Mouse (Mus musculus) lung, embryonic 15.5 days (tissue): ENCODE measurements around the gene Slc10a6. TPM values are rescaled to one million over a fixed set of nuclear protein-coding genes. Genes with fewer than 3 reads are reported as not detected.

Experiments
- ATAC-seq: fragments of 200-750 bp; cut with Nextera tagmentation; 2 replicates; pipeline ENCODE4 v1.8.0; 2017; ENCODE audit warnings: moderate number of reproducible peaks, borderline replicate concordance; ENCODE audit not compliant: low FRiP score, low TSS enrichment; ENCODE audit errors: extremely low read depth
- H3K27ac ChIP-seq: fragments of 300-500 bp; sonication (generic); 2 replicates; pipeline ENCODE4 v1.5.1; 2015; ENCODE audit warnings: moderate library complexity, mild to moderate bottlenecking, inconsistent platforms
- H3K27me3 ChIP-seq: fragments of 300-500 bp; sonication (generic); 2 replicates; pipeline ENCODE4 v1.6.1; 2015; ENCODE audit warnings: inconsistent platforms
- H3K36me3 ChIP-seq: fragments of 300-500 bp; sonication (generic); 2 replicates; pipeline ENCODE4 v1.6.1; 2015; ENCODE audit warnings: inconsistent platforms
- H3K4me1 ChIP-seq: fragments of 300-500 bp; sonication (generic); 2 replicates; pipeline ENCODE4 v1.6.1; 2015; ENCODE audit warnings: inconsistent platforms
- H3K4me2 ChIP-seq: fragments of 300-500 bp; sonication (generic); 2 replicates; pipeline ENCODE4 v1.6.1; 2015; ENCODE audit warnings: inconsistent platforms, mild to moderate bottlenecking, moderate library complexity
- H3K4me3 ChIP-seq: fragments of 300-500 bp; sonication (generic); 2 replicates; pipeline ENCODE4 v1.5.1; 2015; ENCODE audit warnings: mild to moderate bottlenecking, inconsistent platforms
- H3K9ac ChIP-seq: fragments of 300-500 bp; sonication (generic); 2 replicates; pipeline ENCODE4 v1.6.1; 2015; ENCODE audit warnings: inconsistent platforms
- H3K9me3 ChIP-seq: fragments of 300-500 bp; sonication (generic); 2 replicates; pipeline ENCODE4 v1.6.1; 2016; ENCODE audit warnings: inconsistent platforms
- WGBS: fragments of 180-500 bp; shearing (Covaris S2); methylation state at CpG from one replicate; pipeline ENCODE4 v1.1.7; 2015; 5-methylcytosine and 5-hydroxymethylcytosine counted together
- polyA plus RNA-seq: library from polyadenylated mRNA; unstranded; fragments of >200 nt; fragmentation: Nextera tagmentation; extraction: Ambion mirVana; gene quantifications from 2 replicates; pipeline ENCODE4 v1.2.1, GENCODE M21; 2015

The Slc10a6 gene
- polyA plus RNA-seq, result 1.3 and 1.5 TPM in 2 replicates

GRCm38 (mm10) chr5:103629111-103629764 lies at the start of gene Slc10a6:
TSS of gene Slc10a6 (minus strand) at chr5:103629403.
- 46% methylated on average over 17 of the region's 17 CpGs for WGBS
- Histone ChIP-seq H3K9ac (no peak within 1 kb of the TSS), H3K36me3 (no peaks in the 10 kb centered on the region), H3K4me2 (peak within 1 kb of the TSS; percentile 21), H3K27me3 (no peaks in the 10 kb centered on the region), H3K9me3 (no peaks in the 10 kb centered on the region), H3K27ac (peak within 1 kb of the TSS; percentile 90), H3K4me3 (no peak within 1 kb of the TSS), H3K4me1 (peaks cover 21% of the 10 kb centered on the region)
- peak; percentile 94 for ATAC-seq

DNA sequence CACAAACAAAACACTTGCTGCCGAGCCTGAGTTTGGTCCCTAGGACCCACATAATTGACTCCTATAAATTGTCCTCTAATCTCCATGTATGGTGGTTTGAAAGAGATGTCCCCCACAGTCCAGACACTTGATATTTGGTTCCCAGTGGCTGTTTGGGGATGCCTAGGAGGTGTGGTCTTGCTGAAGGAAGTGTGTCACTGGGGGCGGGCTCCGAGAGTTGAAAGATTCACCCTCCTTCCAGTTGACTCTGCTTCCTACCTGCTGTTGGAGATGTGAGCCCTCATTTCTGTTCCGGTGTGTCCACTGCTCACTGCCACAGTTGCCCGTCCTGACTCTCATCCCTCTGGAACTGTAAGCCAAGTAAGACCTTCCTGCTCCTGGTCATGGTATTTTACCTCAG lies 49.8 kb upstream of the Slc10a6 start:
- Histone ChIP-seq H3K4me3 (no peak overlapping the region), H3K9me3 (no peaks in the 10 kb centered on the region), H3K4me1 (no peaks in the 10 kb centered on the region), H3K36me3 (no peaks in the 10 kb centered on the region), H3K27ac (no peak overlapping the region), H3K4me2 (no peak overlapping the region), H3K9ac (no peak overlapping the region), H3K27me3 (no peaks in the 10 kb centered on the region)
- WGBS, result 92% methylated on average over 5 of the region's 5 CpGs
- no peak for ATAC-seq

DNA sequence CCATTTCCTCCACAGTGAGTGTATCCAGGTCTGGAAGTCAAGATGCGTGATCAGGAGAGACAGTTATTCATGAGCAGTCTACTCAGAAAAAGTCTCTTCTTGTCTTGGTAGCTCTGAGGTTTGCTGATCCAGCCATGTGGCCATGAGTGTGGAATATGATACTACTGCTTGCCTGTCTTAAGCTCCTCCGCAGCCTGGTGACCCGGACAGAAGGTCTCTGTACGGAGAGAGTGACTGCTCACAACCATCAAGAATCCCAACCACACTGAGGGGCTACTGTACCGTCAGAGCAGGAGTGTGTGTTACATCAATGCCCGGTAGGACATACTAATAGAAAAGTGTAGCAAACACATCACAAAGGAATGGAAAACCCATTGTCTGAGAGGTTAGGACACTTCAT lies 48.7 kb upstream of the Slc10a6 start:
- H3K27me3 ChIP-seq, result no peaks in the 10 kb centered on the region
- 75% methylated on average over 6 of the region's 6 CpGs for WGBS
- no peaks in the 10 kb centered on the region for H3K4me1 ChIP-seq
- H3K9ac ChIP-seq, result no peak overlapping the region
- H3K27ac ChIP-seq, result no peak overlapping the region
- H3K4me2 ChIP-seq, result no peak overlapping the region
- H3K4me3 ChIP-seq, result no peak overlapping the region
- no peak for ATAC-seq
- no peaks in the 10 kb centered on the region for H3K9me3 ChIP-seq
- no peaks in the 10 kb centered on the region for H3K36me3 ChIP-seq

DNA sequence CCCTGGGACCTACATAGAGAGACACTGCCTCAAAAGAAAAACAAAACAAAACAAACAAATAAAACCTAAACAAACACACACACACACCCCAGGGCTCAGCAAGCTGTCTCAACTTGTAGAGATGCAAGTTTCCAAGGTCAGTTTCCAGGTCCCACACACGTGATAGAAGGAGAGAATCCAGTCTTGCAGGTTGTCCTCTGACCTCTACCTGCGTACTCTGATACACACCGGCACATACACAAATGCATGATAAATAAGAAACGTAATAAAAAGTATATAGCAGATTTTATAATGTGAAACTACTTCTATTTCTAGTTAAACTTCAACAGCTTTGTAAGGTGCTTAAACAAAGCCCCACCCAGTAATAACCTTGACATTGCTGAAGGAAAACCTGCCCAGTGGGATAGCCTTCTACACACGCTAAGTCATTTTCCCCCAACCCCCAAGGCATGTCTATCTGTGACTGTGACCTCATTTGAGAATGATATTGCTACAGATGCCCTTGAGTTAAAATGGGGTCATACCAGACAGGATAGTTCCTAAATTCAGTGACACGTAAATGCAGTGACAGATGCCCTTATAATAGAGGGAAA lies 47.2 kb upstream of the Slc10a6 start:
- Histone ChIP-seq H3K4me1 (no peaks in the 10 kb centered on the region), H3K27me3 (no peaks in the 10 kb centered on the region), H3K9me3 (no peaks in the 10 kb centered on the region), H3K4me3 (no peak overlapping the region), H3K4me2 (no peak overlapping the region), H3K9ac (no peak overlapping the region), H3K36me3 (no peaks in the 10 kb centered on the region), H3K27ac (no peak overlapping the region)
- ATAC-seq, result no peak
- 84% methylated on average over 6 of the region's 6 CpGs for WGBS

GRCm38 (mm10) chr5:103674482-103674881 lies 45.3 kb upstream of the Slc10a6 start:
- 55% methylated on average over 6 of the region's 6 CpGs for WGBS
- H3K27me3 ChIP-seq, result no peaks in the 10 kb centered on the region
- H3K9me3 ChIP-seq, result no peaks in the 10 kb centered on the region
- H3K9ac ChIP-seq, result no peak overlapping the region
- no peak overlapping the region for H3K27ac ChIP-seq
- H3K36me3 ChIP-seq, result no peaks in the 10 kb centered on the region
- no peak for ATAC-seq
- H3K4me2 ChIP-seq, result no peak overlapping the region
- no peaks in the 10 kb centered on the region for H3K4me1 ChIP-seq
- no peak overlapping the region for H3K4me3 ChIP-seq

GRCm38 (mm10) chr5:103673611-103674010 lies 44.4 kb upstream of the Slc10a6 start:
- H3K27me3 ChIP-seq, result no peaks in the 10 kb centered on the region
- no peaks in the 10 kb centered on the region for H3K36me3 ChIP-seq
- H3K27ac ChIP-seq, result no peak overlapping the region
- no peaks in the 10 kb centered on the region for H3K4me1 ChIP-seq
- 78% methylated on average over 4 of the region's 4 CpGs for WGBS
- H3K4me3 ChIP-seq, result no peak overlapping the region
- no peaks in the 10 kb centered on the region for H3K9me3 ChIP-seq
- H3K9ac ChIP-seq, result no peak overlapping the region
- no peak for ATAC-seq
- H3K4me2 ChIP-seq, result no peak overlapping the region

- Histone ChIP-seq H3K4me3 (no peak overlapping the region), H3K9me3 (no peaks in the 10 kb centered on the region), H3K9ac (no peak overlapping the region), H3K27me3 (no peaks in the 10 kb centered on the region), H3K4me2 (no peak overlapping the region), H3K4me1 (no peaks in the 10 kb centered on the region), H3K36me3 (no peaks in the 10 kb centered on the region), H3K27ac (no peak overlapping the region)
- 47% methylated on average over 3 of the region's 3 CpGs for WGBS
- no peak for ATAC-seq
Observed at GRCm38 (mm10) chr5:103671858-103672257, 42.7 kb upstream of the Slc10a6 start.

DNA sequence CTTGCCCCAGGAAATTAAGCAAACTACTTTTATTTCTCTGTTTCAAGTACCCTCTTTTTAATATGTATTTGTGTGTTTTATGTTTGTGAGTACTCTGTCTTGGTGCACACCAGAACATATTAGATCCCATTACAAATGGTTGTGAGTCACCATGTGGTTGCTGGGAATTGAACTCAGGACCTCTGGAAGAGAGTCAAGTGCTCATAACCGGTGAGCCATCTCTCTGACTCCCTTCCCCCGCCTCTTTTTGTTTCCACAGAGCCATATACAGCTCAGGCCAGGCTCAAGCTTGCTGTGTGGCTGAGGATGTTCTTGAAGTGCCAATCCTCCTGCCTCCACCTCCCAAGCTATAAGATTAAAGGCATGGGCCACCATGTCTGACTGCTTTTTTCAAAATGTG lies 36.7 kb upstream of the Slc10a6 start:
- 56% methylated on average over 2 of the region's 2 CpGs for WGBS
- Histone ChIP-seq H3K9me3 (no peaks in the 10 kb centered on the region), H3K4me2 (no peak overlapping the region), H3K27me3 (no peaks in the 10 kb centered on the region), H3K27ac (no peak overlapping the region), H3K4me3 (no peak overlapping the region), H3K9ac (no peak overlapping the region), H3K4me1 (no peaks in the 10 kb centered on the region), H3K36me3 (no peaks in the 10 kb centered on the region)
- no peak for ATAC-seq

DNA sequence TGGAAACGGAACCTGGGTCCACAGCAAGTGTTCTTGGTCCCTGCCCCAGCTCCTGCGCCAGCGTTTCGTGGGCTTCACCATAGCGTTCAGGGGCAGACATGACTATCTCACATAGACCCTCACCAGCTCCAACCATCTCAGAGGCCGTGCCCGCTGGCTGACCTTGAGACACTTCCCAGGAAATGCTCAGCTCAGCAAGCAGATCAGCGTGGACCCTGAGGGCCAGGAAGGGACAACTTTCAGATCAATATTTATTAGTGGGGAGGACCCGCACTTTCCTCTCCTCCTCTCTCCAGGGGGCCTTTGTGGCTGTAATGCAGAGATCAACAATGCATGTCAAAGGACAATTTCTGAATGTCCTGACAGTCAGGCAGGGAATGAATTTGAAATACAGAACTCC lies 35.7 kb upstream of the Slc10a6 start:
- H3K9me3 ChIP-seq, result no peaks in the 10 kb centered on the region
- H3K27me3 ChIP-seq, result no peaks in the 10 kb centered on the region
- no peak overlapping the region for H3K4me3 ChIP-seq
- H3K4me2 ChIP-seq, result no peak overlapping the region
- H3K36me3 ChIP-seq, result no peaks in the 10 kb centered on the region
- no peak overlapping the region for H3K9ac ChIP-seq
- WGBS, result 77% methylated on average over 9 of the region's 9 CpGs
- ATAC-seq, result no peak
- H3K27ac ChIP-seq, result no peak overlapping the region
- no peaks in the 10 kb centered on the region for H3K4me1 ChIP-seq

DNA sequence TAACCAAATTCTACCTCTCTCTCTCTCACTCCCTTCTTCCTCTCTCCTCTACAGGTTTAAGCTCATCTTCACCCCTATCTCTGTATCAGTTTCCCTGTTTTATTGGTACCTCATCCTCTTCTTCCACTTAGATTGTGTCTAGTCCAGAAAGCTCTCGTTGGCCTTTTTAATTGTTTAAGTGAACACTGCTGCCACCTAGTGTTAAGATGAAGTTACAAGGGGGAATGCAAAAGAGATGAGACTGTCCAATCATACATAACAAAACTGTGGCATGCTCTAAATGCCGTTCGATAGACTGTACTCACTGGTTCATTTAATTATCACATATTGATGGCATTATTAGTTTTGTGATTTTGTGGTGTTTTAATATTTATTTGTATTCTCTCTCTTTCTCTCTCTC lies 30.4 kb upstream of the Slc10a6 start:
- H3K27ac ChIP-seq, result no peak overlapping the region
- WGBS, result 23% methylated on average over 3 of the region's 3 CpGs

GRCm38 (mm10) chr5:103658921-103659320 lies 29.7 kb upstream of the Slc10a6 start:
- no peak for ATAC-seq
- no peaks in the 10 kb centered on the region for H3K9me3 ChIP-seq
- 54% methylated on average over 5 of the region's 5 CpGs for WGBS
- H3K27me3 ChIP-seq, result no peaks in the 10 kb centered on the region
- H3K4me2 ChIP-seq, result no peak overlapping the region
- no peak overlapping the region for H3K27ac ChIP-seq
- H3K4me3 ChIP-seq, result no peak overlapping the region
- H3K9ac ChIP-seq, result no peak overlapping the region
- peaks cover 6% of the 10 kb centered on the region for H3K4me1 ChIP-seq
- no peaks in the 10 kb centered on the region for H3K36me3 ChIP-seq

More for the DNA sequence above, 30.4 kb upstream of the Slc10a6 start:
- H3K4me2 ChIP-seq, result no peak overlapping the region
- no peak overlapping the region for H3K4me3 ChIP-seq
- H3K9me3 ChIP-seq, result no peaks in the 10 kb centered on the region
- H3K27me3 ChIP-seq, result no peaks in the 10 kb centered on the region
- H3K4me1 ChIP-seq, result peaks cover 6% of the 10 kb centered on the region
- H3K9ac ChIP-seq, result no peak overlapping the region
- no peak for ATAC-seq
- no peaks in the 10 kb centered on the region for H3K36me3 ChIP-seq

- Histone ChIP-seq H3K36me3 (no peaks in the 10 kb centered on the region), H3K4me2 (peak within 1 kb of the TSS; percentile 99), H3K9me3 (no peaks in the 10 kb centered on the region), H3K9ac (peak within 1 kb of the TSS; percentile 64), H3K4me1 (peaks cover 6% of the 10 kb centered on the region), H3K27me3 (no peaks in the 10 kb centered on the region), H3K27ac (peak within 1 kb of the TSS; percentile 3; the same call in 1 of the 2 replicates), H3K4me3 (peak within 1 kb of the TSS; percentile 62)
- WGBS, result under 1% methylated on average over 49 of the region's 56 CpGs
- peak; percentile 73 for ATAC-seq
Observed at GRCm38 (mm10) chr5:103655346-103656118, 26.3 kb upstream of the Slc10a6 start, which contains the start of gene 1700016H13Rik. TSS of gene 1700016H13Rik (minus strand) at chr5:103656010.
